Mouse (Mus musculus): ENCODE measurements around the gene Serpinb7.

DNA sequence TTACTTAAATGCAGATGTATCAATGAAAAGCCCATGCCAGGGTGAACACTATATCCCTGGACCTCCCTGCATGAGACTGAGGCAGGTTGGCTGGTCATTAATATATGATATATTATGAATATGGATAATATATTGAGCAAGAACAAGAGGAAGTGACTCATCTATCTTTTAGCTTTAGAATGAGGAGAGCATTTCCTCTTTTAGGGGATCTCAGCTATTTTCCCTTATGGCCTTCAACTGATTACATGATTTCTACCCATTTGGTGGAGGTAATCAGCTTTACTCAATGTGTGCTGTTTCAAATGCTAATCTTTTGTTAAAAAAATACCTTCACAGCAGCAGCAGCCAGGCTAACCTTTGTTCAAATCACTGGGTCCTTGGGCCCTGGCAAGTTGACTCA, 18.0 kb upstream of the Serpinb7 start:
- no peak for TF ChIP-seq MAFK (IDR thresholded peaks at IDR 0.05; ENCODE audit: insufficient read depth, low read depth, low read length)
- no peak for TF ChIP-seq ZNF384 (IDR thresholded peaks at IDR 0.05; ENCODE audit: low read depth, low read length)
- TF ChIP-seq ZC3H11A (IDR thresholded peaks at IDR 0.05; ENCODE audit: borderline replicate concordance, low read depth, low read length), result no peak
- TF ChIP-seq HCFC1 (IDR thresholded peaks at IDR 0.05; ENCODE audit: borderline replicate concordance, insufficient read depth, low read length), result no peak
